Mouse (Mus musculus) erythroblast, embryonic 14.5 days (primary cell): Measurements from ENCODE around the gene Dbx1.

Source experiments
- GATA1 ChIP-seq: IDR thresholded peaks from 2 replicates; pipeline ENCODE4 v1.6.1; 2012; ENCODE audit warnings: low read length, inconsistent platforms, mixed read lengths
- TAL1 ChIP-seq: IDR thresholded peaks from 3 replicates; pipeline ENCODE4 v1.6.1; 2012; ENCODE audit warnings: low read length, inconsistent platforms, mixed read lengths

GRCm38 (mm10) chr7:49601191-49601975, 35.3 kb downstream of the Dbx1 start:
- TF ChIP-seq GATA1, result no peak
- no peak for TF ChIP-seq TAL1
